Mouse (Mus musculus) MEL (cell line): ENCODE measurements at regions not wholly inside any gene's neighbourhood (a gene's known extent, or its start where the extent isn't known, plus 50 kb on each side); places are given as distances from the start of the nearest gene placed in this dataset.

Experiments
- DNase-seq: peaks from one replicate; pipeline ENCODE4 v3.0.0; 2011; ENCODE audit warnings: low read depth, low spot score
- H3K27ac ChIP-seq: 2 replicates; pipeline ENCODE4 v1.5.1; 2012; ENCODE audit warnings: low read depth, mild to moderate bottlenecking, control low read depth, low read length, moderate library complexity; ENCODE audit not compliant: control insufficient read depth
- H3K27me3 ChIP-seq, 2 experiments: fragments of 150-350 bp in 1 of 2; sonication (generic) in 1 of 2; 2 replicates each; pipeline ENCODE4 v1.6.1; 2012; ENCODE audit warnings: low read length in 2 of 2, mild to moderate bottlenecking in 2 of 2, improper control_type of control experiment in 1 of 2, moderate library complexity in 1 of 2; ENCODE audit not compliant: insufficient read depth in 2 of 2, control insufficient read depth in 1 of 2
- H3K36me3 ChIP-seq, 2 experiments: 2 replicates each; pipeline ENCODE4 v1.6.1; 2012 to 2014; ENCODE audit warnings: low read length in 2 of 2, improper control_type of control experiment in 1 of 2, inconsistent platforms in 1 of 2, mild to moderate bottlenecking in 1 of 2; ENCODE audit not compliant: insufficient read depth in 2 of 2, control insufficient read depth in 1 of 2
- H3K4me1 ChIP-seq, 2 experiments: fragments of 150-350 bp in 1 of 2; sonication (generic) in 1 of 2; 2 replicates each; pipeline ENCODE4 v1.6.1; 2012; ENCODE audit warnings: low read length in 2 of 2, improper control_type of control experiment in 1 of 2, mild to moderate bottlenecking in 1 of 2; ENCODE audit not compliant: insufficient read depth in 2 of 2, control insufficient read depth in 1 of 2
- H3K4me3 ChIP-seq, 2 experiments: fragments of 150-350 bp in 1 of 2; sonication (generic) in 1 of 2; 2 replicates each; pipeline ENCODE4 v1.5.1; 2012; ENCODE audit warnings: low read depth in 2 of 2, low read length in 2 of 2, mild to moderate bottlenecking in 2 of 2, moderate library complexity in 2 of 2, control low read depth in 1 of 2, improper control_type of control experiment in 1 of 2; ENCODE audit not compliant: control insufficient read depth in 1 of 2, insufficient read depth in 1 of 2
- H3K79me2 ChIP-seq: 2 replicates; pipeline ENCODE4 v1.6.1; 2012; ENCODE audit warnings: mild to moderate bottlenecking, low read length, moderate library complexity; ENCODE audit not compliant: control insufficient read depth, poor library complexity, insufficient read depth
- H3K9ac ChIP-seq: 2 replicates; pipeline ENCODE4 v1.6.1; 2012; ENCODE audit warnings: low read depth, mild to moderate bottlenecking, control low read depth, low read length, moderate library complexity; ENCODE audit not compliant: control insufficient read depth, poor library complexity, severe bottlenecking
- H3K9me3 ChIP-seq: fragments of 150-350 bp; sonication (generic); replicated peaks from 2 replicates; pipeline ENCODE4 v1.6.1; 2012; ENCODE audit warnings: mild to moderate bottlenecking, low read length, improper control_type of control experiment, moderate library complexity; ENCODE audit not compliant: insufficient read depth
- CHD1 ChIP-seq: IDR thresholded peaks from 2 replicates; pipeline ENCODE4 v1.6.1; 2012; ENCODE audit warnings: low read depth, mild to moderate bottlenecking, inconsistent platforms, low read length, improper control_type of control experiment
- CHD2 ChIP-seq: IDR thresholded peaks from 2 replicates; pipeline ENCODE4 v1.6.1; 2011; ENCODE audit warnings: low read length, improper control_type of control experiment
- CTCF ChIP-seq, 3 experiments: IDR thresholded peaks in 2 of 3; conservative IDR thresholded peaks in 1 of 3; 2 replicates each; pipeline ENCODE4 v1.5.1; 2011 to 2012; ENCODE audit warnings: low read length in 3 of 3, low read depth in 2 of 3, mild to moderate bottlenecking in 2 of 3, improper control_type of control experiment in 1 of 3, inconsistent platforms in 1 of 3, mixed read lengths in 1 of 3, moderate library complexity in 1 of 3; ENCODE audit not compliant: control insufficient read depth in 1 of 3, insufficient read depth in 1 of 3, poor library complexity in 1 of 3, severe bottlenecking in 1 of 3
- ETS1 ChIP-seq: IDR thresholded peaks from 2 replicates; pipeline ENCODE4 v1.6.1; 2012; ENCODE audit warnings: low read depth, mild to moderate bottlenecking, inconsistent platforms, low read length, improper control_type of control experiment, moderate library complexity
- GABPA ChIP-seq: IDR thresholded peaks from 2 replicates; pipeline ENCODE4 v1.6.1; 2012; ENCODE audit warnings: low read depth, mild to moderate bottlenecking, inconsistent platforms, low read length, improper control_type of control experiment, moderate library complexity
- JUND ChIP-seq: IDR thresholded peaks from 2 replicates; pipeline ENCODE4 v1.6.1; 2011; ENCODE audit warnings: low read depth, mild to moderate bottlenecking, improper control_type of control experiment, low read length
- KAT2A ChIP-seq: conservative IDR thresholded peaks from 2 replicates; pipeline ENCODE4 v1.6.1; 2012; ENCODE audit warnings: low read depth, low read length, improper control_type of control experiment, inconsistent platforms
- MAX ChIP-seq: IDR thresholded peaks from 2 replicates; pipeline ENCODE4 v1.6.1; 2011; ENCODE audit warnings: low read length, improper control_type of control experiment
- MEF2A ChIP-seq: IDR thresholded peaks from 2 replicates; pipeline ENCODE4 v1.6.1; 2014; ENCODE audit warnings: low read depth, mild to moderate bottlenecking, inconsistent platforms, low read length, improper control_type of control experiment; ENCODE audit not compliant: poor library complexity, insufficient replicate concordance, severe bottlenecking; ENCODE audit errors: extremely low read depth
- MXI1 ChIP-seq: IDR thresholded peaks from 2 replicates; pipeline ENCODE4 v1.6.1; 2011; ENCODE audit warnings: mild to moderate bottlenecking, low read depth, low read length, improper control_type of control experiment
- MYB ChIP-seq: IDR thresholded peaks from 2 replicates; pipeline ENCODE4 v1.6.1; 2011; ENCODE audit warnings: mild to moderate bottlenecking, low read depth, low read length, improper control_type of control experiment
- MYC ChIP-seq: IDR thresholded peaks from 2 replicates; pipeline ENCODE4 v1.6.1; 2011; ENCODE audit warnings: low read depth, mild to moderate bottlenecking, low read length, improper control_type of control experiment, moderate library complexity
- NELFE ChIP-seq: IDR thresholded peaks from 2 replicates; pipeline ENCODE4 v1.6.1; 2011; ENCODE audit warnings: low read depth, low read length, improper control_type of control experiment
- NRF1 ChIP-seq: IDR thresholded peaks from 2 replicates; pipeline ENCODE4 v1.6.1; 2014; ENCODE audit warnings: low read depth, mild to moderate bottlenecking, inconsistent platforms, low read length, improper control_type of control experiment, moderate library complexity; ENCODE audit not compliant: poor library complexity, insufficient read depth, severe bottlenecking
- POLR2A ChIP-seq, 2 experiments: IDR thresholded peaks; 2 replicates each; pipeline ENCODE4 v1.6.1; 2011 to 2012; ENCODE audit warnings: low read length in 2 of 2, mild to moderate bottlenecking in 2 of 2, control low read depth in 1 of 2, improper control_type of control experiment in 1 of 2, low read depth in 1 of 2, moderate library complexity in 1 of 2; ENCODE audit not compliant: control insufficient read depth in 1 of 2, insufficient read depth in 1 of 2, poor library complexity in 1 of 2
- POLR2AphosphoS2 ChIP-seq: IDR thresholded peaks from 2 replicates; pipeline ENCODE4 v1.6.1; 2011; ENCODE audit warnings: low read length, improper control_type of control experiment
- TAL1 ChIP-seq: IDR thresholded peaks from 2 replicates; pipeline ENCODE4 v1.6.1; 2012; ENCODE audit warnings: mild to moderate bottlenecking, inconsistent platforms, low read length, moderate library complexity, mixed read lengths
- TBP ChIP-seq: IDR thresholded peaks from 2 replicates; pipeline ENCODE4 v1.8.0; 2011; ENCODE audit warnings: low read depth, low read length, improper control_type of control experiment
- TCF12 ChIP-seq: IDR thresholded peaks from 2 replicates; pipeline ENCODE4 v1.6.1; 2014; ENCODE audit warnings: low read depth, mild to moderate bottlenecking, inconsistent platforms, low read length, improper control_type of control experiment, moderate library complexity
- UBTF ChIP-seq: IDR thresholded peaks from 2 replicates; pipeline ENCODE4 v1.6.1; 2012; ENCODE audit warnings: low read depth, mild to moderate bottlenecking, inconsistent platforms, low read length, improper control_type of control experiment, moderate library complexity, borderline replicate concordance; ENCODE audit not compliant: insufficient read depth
- USF2 ChIP-seq, 2 experiments: IDR thresholded peaks; 2 replicates each; pipeline ENCODE4 v1.6.1; 2011 to 2012; ENCODE audit warnings: improper control_type of control experiment in 2 of 2, low read length in 2 of 2, borderline replicate concordance in 1 of 2, inconsistent platforms in 1 of 2, low read depth in 1 of 2, mild to moderate bottlenecking in 1 of 2; ENCODE audit not compliant: insufficient read depth in 1 of 2
- ZKSCAN1 ChIP-seq: IDR thresholded peaks from 2 replicates; pipeline ENCODE4 v1.6.1; 2012; ENCODE audit warnings: low read depth, mild to moderate bottlenecking, inconsistent platforms, low read length, improper control_type of control experiment, moderate library complexity

DNA sequence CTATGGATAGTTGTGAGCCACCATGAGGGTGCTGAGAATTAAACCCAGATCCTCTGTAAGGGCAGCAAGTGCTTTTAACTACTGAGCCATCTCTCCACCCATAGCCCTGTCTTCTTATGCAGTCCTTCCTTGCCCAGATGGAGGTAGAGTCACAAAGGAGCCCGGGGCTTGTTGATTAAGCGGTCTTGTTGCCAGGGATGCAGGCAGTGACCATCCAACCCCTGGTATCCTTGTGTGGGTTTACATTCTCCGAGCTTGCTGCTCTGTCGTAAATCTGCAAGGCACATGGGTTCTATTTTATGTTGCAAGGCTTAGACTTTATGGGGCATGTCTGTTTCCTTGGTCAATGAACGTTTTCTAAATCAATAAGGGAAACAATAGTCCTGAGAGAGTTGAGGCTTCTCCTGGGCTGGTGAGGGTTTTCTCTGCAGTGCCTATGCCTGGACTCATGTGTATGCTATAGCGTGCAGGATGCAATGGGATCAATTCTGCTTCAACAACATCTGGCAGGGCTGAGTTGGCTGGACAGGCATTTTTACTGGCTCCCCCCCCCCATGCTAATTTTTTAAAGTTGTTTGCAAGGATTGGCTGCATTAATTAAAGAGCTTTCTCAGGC lies 150.7 kb upstream of the Cops8 start:
- Histone ChIP-seq H3K9me3 (no peaks in the 10 kb centered on the region), H3K27me3 (no peaks in the 10 kb centered on the region), H3K36me3 (no peaks in the 10 kb centered on the region), H3K27ac (no peak overlapping the region), H3K4me3 (no peak overlapping the region), H3K79me2 (no peaks in the 10 kb centered on the region), H3K4me1 (no peaks in the 10 kb centered on the region), H3K9ac (no peak overlapping the region)
- DNase-seq, result no peak
- TF ChIP-seq NRF1 (no peak), MAX (no peak), USF2 (IDR thresholded peaks at IDR 0.05; ENCODE audit: borderline replicate concordance in 1 of 2, insufficient read depth in 1 of 2, low read depth in 1 of 2, low read length in 2 of 2) (no peak), POLR2AphosphoS2 (no peak), NELFE (no peak), JUND (no peak), GABPA (no peak), ETS1 (no peak), TAL1 (no peak), MXI1 (no peak), MEF2A (no peak), TBP (no peak), CTCF (IDR thresholded peaks at IDR 0.05 in 2 of 3, conservative IDR thresholded peaks at IDR 0.05 in 1 of 3; ENCODE audit: control insufficient read depth in 1 of 3, insufficient read depth in 1 of 3, low read depth in 2 of 3, low read length in 3 of 3, poor library complexity in 1 of 3, severe bottlenecking in 1 of 3) (no peak), TCF12 (no peak)

DNA sequence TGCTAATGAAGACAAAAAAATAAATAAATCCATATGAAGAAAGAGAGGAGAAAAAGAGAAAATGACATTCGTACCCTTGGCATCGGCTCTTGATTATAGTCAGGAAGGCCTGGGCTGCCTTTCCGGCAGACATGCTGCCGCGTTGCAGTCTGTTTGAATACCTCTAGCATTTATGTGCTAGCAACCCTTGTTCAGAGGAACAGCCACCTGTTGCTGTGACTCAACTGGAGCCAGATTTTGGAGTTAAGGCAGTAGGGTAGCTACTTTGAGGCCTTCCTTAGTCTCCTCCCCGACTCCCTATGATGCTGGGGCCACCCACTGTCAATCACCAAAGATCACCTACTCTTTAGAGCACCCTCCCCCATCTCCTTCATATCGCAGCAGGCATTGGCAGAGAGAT lies 148.5 kb upstream of the Cops8 start:
- Histone ChIP-seq H3K36me3 (no peaks in the 10 kb centered on the region), H3K79me2 (no peaks in the 10 kb centered on the region)
- TF ChIP-seq ETS1 (no peak), TCF12 (no peak), CTCF (IDR thresholded peaks at IDR 0.05 in 2 of 3, conservative IDR thresholded peaks at IDR 0.05 in 1 of 3; ENCODE audit: control insufficient read depth in 1 of 3, insufficient read depth in 1 of 3, low read depth in 2 of 3, low read length in 3 of 3, poor library complexity in 1 of 3, severe bottlenecking in 1 of 3) (no peak), USF2 (IDR thresholded peaks at IDR 0.05; ENCODE audit: borderline replicate concordance in 1 of 2, insufficient read depth in 1 of 2, low read depth in 1 of 2, low read length in 2 of 2) (no peak), NELFE (no peak), ZKSCAN1 (no peak), CHD1 (no peak), MYB (no peak), KAT2A (no peak), MYC (no peak), UBTF (no peak), CHD2 (no peak), POLR2A (IDR thresholded peaks at IDR 0.05; ENCODE audit: control insufficient read depth in 1 of 2, insufficient read depth in 1 of 2, low read depth in 1 of 2, low read length in 2 of 2, poor library complexity in 1 of 2) (no peak), MAX (no peak), JUND (no peak)
- TF ChIP-seq, all 39 proteins: peak for 0
- no peak overlapping the region for H3K27ac ChIP-seq
- no peak for DNase-seq
- no peaks in the 10 kb centered on the region for H3K27me3 ChIP-seq
- no peak overlapping the region for H3K9ac ChIP-seq
- no peak overlapping the region for H3K4me3 ChIP-seq
- no peaks in the 10 kb centered on the region for H3K4me1 ChIP-seq
- H3K9me3 ChIP-seq, result no peaks in the 10 kb centered on the region
